Mouse (Mus musculus) CH12.LX (cell line): ENCODE results near the gene Gm44511.

ENCODE experiments used
- CHD1 ChIP-seq: IDR thresholded peaks from 2 replicates; pipeline ENCODE4 v1.6.1; 2012; ENCODE audit warnings: low read depth, low read length, improper control_type of control experiment, inconsistent platforms
- CTCF ChIP-seq, 2 experiments: IDR thresholded peaks in 1 of 2; conservative IDR thresholded peaks in 1 of 2; 2 replicates each; pipeline ENCODE4 v1.5.1; 2011 to 2012; ENCODE audit warnings: low read depth in 2 of 2, low read length in 2 of 2, improper control_type of control experiment in 1 of 2, inconsistent platforms in 1 of 2, mild to moderate bottlenecking in 1 of 2, moderate library complexity in 1 of 2
- EP300 ChIP-seq: IDR thresholded peaks from 2 replicates; pipeline ENCODE4 v1.6.1; 2011; ENCODE audit warnings: low read length, improper control_type of control experiment
- HCFC1 ChIP-seq: IDR thresholded peaks from 2 replicates; pipeline ENCODE4 v1.6.1; 2012; ENCODE audit warnings: low read depth, mild to moderate bottlenecking, inconsistent platforms, low read length, improper control_type of control experiment
- JUND ChIP-seq: conservative IDR thresholded peaks from 2 replicates; pipeline ENCODE4 v1.6.1; 2011; ENCODE audit warnings: low read depth, low read length, improper control_type of control experiment
- MAX ChIP-seq: IDR thresholded peaks from 2 replicates; pipeline ENCODE4 v1.6.1; 2011; ENCODE audit warnings: low read length, improper control_type of control experiment
- MAZ ChIP-seq: IDR thresholded peaks from 2 replicates; pipeline ENCODE4 v1.6.1; 2012; ENCODE audit warnings: low read depth, mild to moderate bottlenecking, inconsistent platforms, low read length, improper control_type of control experiment, moderate library complexity
- MEF2A ChIP-seq: IDR thresholded peaks from 2 replicates; pipeline ENCODE4 v1.6.1; 2014; ENCODE audit warnings: low read depth, mild to moderate bottlenecking, inconsistent platforms, low read length, improper control_type of control experiment, borderline replicate concordance
- MXI1 ChIP-seq: IDR thresholded peaks from 2 replicates; pipeline ENCODE4 v1.6.1; 2011; ENCODE audit warnings: mild to moderate bottlenecking, low read depth, low read length, improper control_type of control experiment
- POLR2A ChIP-seq: IDR thresholded peaks from 2 replicates; pipeline ENCODE4 v1.6.1; 2011; ENCODE audit warnings: low read depth, mild to moderate bottlenecking, improper control_type of control experiment, low read length
- USF1 ChIP-seq: IDR thresholded peaks from 2 replicates; pipeline ENCODE4 v1.6.1; 2014; ENCODE audit warnings: low read depth, mild to moderate bottlenecking, inconsistent platforms, low read length, improper control_type of control experiment
- USF2 ChIP-seq: conservative IDR thresholded peaks from 2 replicates; pipeline ENCODE4 v1.6.1; 2011; ENCODE audit warnings: low read depth, low read length, improper control_type of control experiment
- ZMIZ1 ChIP-seq: IDR thresholded peaks from 2 replicates; pipeline ENCODE4 v1.6.1; 2012; ENCODE audit warnings: low read depth, mild to moderate bottlenecking, inconsistent platforms, low read length, improper control_type of control experiment
- ZNF384 ChIP-seq: IDR thresholded peaks from 2 replicates; pipeline ENCODE4 v1.6.1; 2012; ENCODE audit warnings: low read depth, low read length, improper control_type of control experiment, inconsistent platforms

DNA sequence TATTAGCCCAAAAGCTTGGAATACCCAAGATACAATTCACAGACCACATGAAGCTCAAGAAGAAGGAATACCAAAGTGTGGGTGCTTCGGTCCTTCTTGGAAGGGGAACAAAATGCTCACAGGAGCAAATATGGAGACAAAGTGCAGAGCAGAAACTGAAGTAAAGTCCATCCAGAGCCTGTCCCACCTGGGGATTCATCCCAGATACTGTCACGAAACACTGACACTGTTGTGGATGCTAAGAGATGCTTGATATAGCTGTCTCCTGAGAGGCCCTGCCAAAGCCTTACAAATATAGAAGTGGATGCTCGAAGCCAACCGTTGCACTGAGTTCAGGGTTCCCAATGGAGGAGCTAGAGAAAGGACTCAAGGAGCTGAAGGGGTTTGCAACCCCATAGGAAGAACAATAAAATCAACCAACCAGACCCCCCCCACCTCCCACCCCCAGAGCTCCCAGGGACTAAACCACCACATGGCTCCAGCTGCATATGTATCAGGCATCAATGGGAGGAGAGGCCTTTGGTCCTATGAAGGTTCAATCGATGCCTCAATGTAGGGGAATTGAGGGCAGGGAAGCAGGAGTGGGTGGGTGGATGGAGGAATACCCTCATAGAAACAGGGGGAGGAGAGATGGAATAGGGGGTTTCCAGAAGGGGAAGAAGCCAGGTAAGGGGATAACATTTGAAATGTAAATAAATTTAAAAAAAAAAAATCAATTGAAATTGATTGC lies 66.7 kb downstream of the Gm44511 start:
- TF ChIP-seq MAX, result no peak
- no peak for TF ChIP-seq POLR2A
- TF ChIP-seq CHD1, result no peak
- TF ChIP-seq CTCF (conservative IDR thresholded peaks at IDR 0.05 in 1 of 2, IDR thresholded peaks at IDR 0.05 in 1 of 2; ENCODE audit: low read depth in 2 of 2, low read length in 2 of 2), result no peak
- TF ChIP-seq MAZ, result no peak
- no peak for TF ChIP-seq JUND
- no peak for TF ChIP-seq MEF2A
- TF ChIP-seq HCFC1, result no peak
- TF ChIP-seq MXI1, result no peak
- no peak for TF ChIP-seq EP300
- no peak for TF ChIP-seq ZNF384
- TF ChIP-seq ZMIZ1, result no peak
- TF ChIP-seq USF1, result no peak
- no peak for TF ChIP-seq USF2
